Mouse (Mus musculus): Measurements from ENCODE around the gene Gm21988.

- TF ChIP-seq CTCF (conservative IDR thresholded peaks at IDR 0.05; ENCODE audit: insufficient read depth, insufficient read length, low read depth, low read length) (no peak), POLR2A (IDR thresholded peaks at IDR 0.05; ENCODE audit: low read depth, low read length) (no peak)
Observed at GRCm38 (mm10) chr11:70280441-70280840, 40.8 kb upstream of the Gm21988 start.

All from kidney, adult 2 months (tissue).